Mouse (Mus musculus) stomach, postnatal 0 days (tissue): Measurements from ENCODE around the gene Gne. TPM values are rescaled to one million over a fixed set of nuclear protein-coding genes. Genes with fewer than 3 reads are reported as not detected.

ENCODE experiments used
- ATAC-seq: fragments of 200-750 bp; cut with Nextera tagmentation; 2 replicates; pipeline ENCODE4 v1.8.0; 2017; ENCODE audit not compliant: low FRiP score, low TSS enrichment
- DNase-seq: peaks from one replicate; pipeline ENCODE4 v3.0.0-alpha.2; 2016; ENCODE audit warnings: low spot score
- H3K27ac ChIP-seq: fragments of 300-500 bp; sonication (generic); replicated peaks from 2 replicates; pipeline ENCODE4 v1.5.1; 2014; ENCODE audit warnings: mild to moderate bottlenecking, control low read depth
- H3K27me3 ChIP-seq: fragments of 300-500 bp; sonication (generic); 2 replicates; pipeline ENCODE4 v1.6.1; 2014; ENCODE audit warnings: low read length; ENCODE audit not compliant: control insufficient read depth, insufficient read depth
- H3K36me3 ChIP-seq: fragments of 300-500 bp; sonication (generic); 2 replicates; pipeline ENCODE4 v1.6.1; 2014; ENCODE audit warnings: low read length, mixed read lengths; ENCODE audit not compliant: control insufficient read depth, insufficient read depth
- H3K4me1 ChIP-seq: fragments of 300-500 bp; sonication (generic); replicated peaks from 2 replicates; pipeline ENCODE4 v1.6.1; 2014; ENCODE audit warnings: antibody characterized with exemption; ENCODE audit not compliant: control insufficient read depth, insufficient read depth
- H3K4me2 ChIP-seq: fragments of 300-500 bp; sonication (generic); replicated peaks from 2 replicates; pipeline ENCODE4 v1.6.1; 2014; ENCODE audit warnings: low read depth, mild to moderate bottlenecking, control low read depth, moderate library complexity
- H3K4me3 ChIP-seq: fragments of 300-500 bp; sonication (generic); 2 replicates; pipeline ENCODE4 v1.5.1; 2014; ENCODE audit warnings: low read depth, low read length, control low read depth
- H3K9ac ChIP-seq: fragments of 300-500 bp; sonication (generic); 2 replicates; pipeline ENCODE4 v1.6.1; 2014; ENCODE audit warnings: mild to moderate bottlenecking, low read length, control low read depth, mixed read lengths
- H3K9me3 ChIP-seq: fragments of 300-500 bp; sonication (generic); 2 replicates; pipeline ENCODE4 v1.6.1; 2016; ENCODE audit warnings: low read length; ENCODE audit not compliant: control insufficient read depth
- CTCF ChIP-seq: IDR thresholded peaks from 2 replicates; pipeline ENCODE4 v1.5.1; 2016; ENCODE audit warnings: antibody characterized with exemption, low read depth, mild to moderate bottlenecking, moderate library complexity
- EP300 ChIP-seq: optimal IDR thresholded peaks from 2 replicates; pipeline ENCODE3; 2016; ENCODE audit warnings: antibody characterized with exemption
- WGBS: fragments of 180-500 bp; shearing (Covaris S2); extraction: QIAGEN DNeasy Blood & Tissue Kit; methylation state at CpG from one replicate; pipeline ENCODE4 v1.1.7; 2014; 5-methylcytosine and 5-hydroxymethylcytosine counted together
- polyA plus RNA-seq: library from polyadenylated mRNA; unstranded; fragments of >200 nt; fragmentation: Nextera tagmentation; extraction: Ambion mirVana; gene quantifications from 2 replicates; pipeline ENCODE4 v1.2.1, GENCODE M21; 2015

Gne gene
- polyA plus RNA-seq, 1 experiment from 2014 or later: 21.1 TPM

DNA sequence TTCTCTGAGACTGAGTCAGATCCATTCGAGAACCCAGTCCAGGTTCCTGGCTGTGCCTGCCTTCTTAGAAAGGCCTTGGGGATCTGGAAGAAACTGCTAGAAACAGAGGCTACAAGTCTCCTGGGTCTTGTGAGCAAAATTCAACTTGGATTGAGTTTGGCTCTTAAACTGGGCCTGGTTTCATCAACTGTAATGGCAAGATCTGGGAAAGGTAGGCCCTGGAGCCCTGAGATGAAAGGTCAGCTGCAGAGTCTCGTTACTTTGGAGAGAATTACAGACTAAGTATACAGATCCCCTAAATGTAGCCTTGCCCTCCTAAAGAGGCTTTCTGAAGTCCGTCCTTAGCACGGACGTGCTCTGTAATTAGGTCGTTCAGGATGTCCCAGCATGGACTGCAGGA, 58.4 kb downstream of the Gne start:
- ATAC-seq (no peak), DNase-seq (no peak)
- no peaks in the 10 kb centered on the region; the same call in 1 of the 2 replicates for H3K4me1 ChIP-seq
- H3K27ac ChIP-seq: no peak overlapping the region
- no peaks in the 10 kb centered on the region for H3K27me3 ChIP-seq
- no peak overlapping the region for H3K4me3 ChIP-seq
- TF ChIP-seq EP300: no peak
- TF ChIP-seq CTCF: no peak
- 88% methylated on average over 6 of the region's 6 CpGs for WGBS
- H3K4me2 ChIP-seq: no peak overlapping the region
- peaks cover 23% of the 10 kb centered on the region for H3K36me3 ChIP-seq
- no peak overlapping the region for H3K9ac ChIP-seq
- no peaks in the 10 kb centered on the region for H3K9me3 ChIP-seq

- WGBS: 98% methylated on average over 6 of the region's 6 CpGs
- no peak for DNase-seq
Observed at GRCm38 (mm10) chr4:44024241-44024640, 59.7 kb downstream of the Gne start.

DNA sequence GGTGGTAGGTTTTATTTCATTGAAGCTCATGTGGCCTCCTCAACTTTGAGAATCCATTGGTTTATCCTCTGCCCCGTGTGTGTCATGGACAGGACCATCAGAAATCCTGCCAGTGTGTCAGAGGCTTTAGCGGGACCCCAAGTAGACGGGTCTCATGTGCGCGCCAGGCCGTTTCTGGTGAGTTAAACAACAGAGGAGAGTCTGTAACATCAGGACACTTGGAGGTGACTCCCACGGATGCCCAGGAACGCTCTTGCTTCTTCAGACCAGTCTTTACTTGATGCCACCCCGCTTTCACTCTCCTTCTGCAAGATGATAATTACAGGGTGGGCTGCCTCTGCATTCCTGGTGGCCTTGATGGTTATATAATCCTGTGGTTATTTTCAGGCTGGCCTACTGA, 60.3 kb downstream of the Gne start:
- no peak overlapping the region for H3K27ac ChIP-seq
- no peaks in the 10 kb centered on the region; the same call in 1 of the 2 replicates for H3K4me1 ChIP-seq
- H3K4me2 ChIP-seq: no peak overlapping the region
- H3K27me3 ChIP-seq: no peaks in the 10 kb centered on the region
- no peaks in the 10 kb centered on the region for H3K9me3 ChIP-seq
- DNase-seq (no peak), ATAC-seq (no peak)
- H3K36me3 ChIP-seq: peaks cover 23% of the 10 kb centered on the region
- no peak overlapping the region for H3K4me3 ChIP-seq
- 97% methylated on average over 9 of the region's 9 CpGs for WGBS
- H3K9ac ChIP-seq: no peak overlapping the region
- TF ChIP-seq CTCF (no peak), EP300 (no peak)

More at GRCm38 (mm10) chr4:44024241-44024640, 59.7 kb downstream of the Gne start:
- Histone ChIP-seq H3K27ac (no peak overlapping the region), H3K4me2 (no peak overlapping the region), H3K36me3 (peaks cover 23% of the 10 kb centered on the region), H3K4me3 (no peak overlapping the region), H3K9me3 (no peaks in the 10 kb centered on the region), H3K4me1 (no peaks in the 10 kb centered on the region; the same call in 1 of the 2 replicates), H3K27me3 (no peaks in the 10 kb centered on the region), H3K9ac (no peak overlapping the region)
- TF ChIP-seq CTCF: no peak
- ATAC-seq: no peak

DNA sequence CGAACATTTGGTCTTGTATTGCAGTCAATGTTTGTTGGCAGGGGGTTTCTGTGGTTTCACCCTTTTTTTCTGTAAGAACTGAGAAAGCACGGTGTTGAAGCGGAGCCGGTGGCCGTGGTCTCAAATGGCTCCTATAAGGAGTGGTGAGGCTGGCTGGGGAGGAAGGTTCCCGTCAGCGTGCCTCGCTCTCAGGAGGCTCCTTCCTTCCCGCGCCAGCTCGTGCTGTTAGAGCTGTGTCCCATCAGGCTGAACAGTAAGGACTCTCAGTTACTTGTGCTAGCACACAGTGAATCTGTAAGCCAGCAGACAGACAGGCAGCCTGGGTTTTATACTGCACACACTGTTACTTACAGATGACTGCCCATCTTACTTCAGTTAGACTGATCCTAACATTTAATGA, 61.2 kb downstream of the Gne start:
- H3K9me3 ChIP-seq: no peaks in the 10 kb centered on the region
- H3K4me3 ChIP-seq: no peak overlapping the region
- H3K36me3 ChIP-seq: peaks cover 23% of the 10 kb centered on the region
- WGBS: 92% methylated on average over 11 of the region's 11 CpGs
- TF ChIP-seq CTCF: no peak
- no peak for TF ChIP-seq EP300
- no peak overlapping the region for H3K4me2 ChIP-seq
- ATAC-seq (no peak), DNase-seq (no peak)
- H3K4me1 ChIP-seq: no peaks in the 10 kb centered on the region
- no peak overlapping the region for H3K27ac ChIP-seq
- no peak overlapping the region for H3K9ac ChIP-seq
- no peaks in the 10 kb centered on the region for H3K27me3 ChIP-seq

DNA sequence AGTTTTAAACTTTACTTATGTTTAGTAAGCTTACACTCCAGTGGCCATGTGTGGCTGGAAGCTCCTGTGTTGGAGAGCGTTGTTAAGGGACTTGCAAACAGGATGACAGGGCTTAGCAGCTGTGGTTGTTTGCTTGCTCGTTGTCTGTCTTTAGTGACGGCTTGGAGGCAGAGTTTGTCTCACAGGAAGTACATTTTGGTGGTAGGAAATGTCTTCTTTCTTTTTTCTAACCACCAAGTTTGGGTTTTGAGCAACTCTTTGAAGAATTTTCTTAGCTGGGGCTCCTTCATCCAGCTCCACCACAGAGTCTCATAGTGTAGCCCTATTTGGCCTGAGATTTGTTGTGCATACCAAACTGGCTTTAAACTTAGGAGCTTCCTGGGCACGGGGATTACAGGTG, 61.7 kb downstream of the Gne start:
- TF ChIP-seq EP300 (no peak), CTCF (no peak)
- Histone ChIP-seq H3K9ac (no peak overlapping the region), H3K4me3 (no peak overlapping the region), H3K4me1 (no peaks in the 10 kb centered on the region), H3K27ac (no peak overlapping the region), H3K9me3 (no peaks in the 10 kb centered on the region), H3K27me3 (no peaks in the 10 kb centered on the region), H3K36me3 (peaks cover 23% of the 10 kb centered on the region), H3K4me2 (no peak overlapping the region)
- DNase-seq: no peak
- no peak for ATAC-seq
- WGBS: 75% methylated on average over 4 of the region's 4 CpGs

GRCm38 (mm10) chr4:44016791-44017190, 67.2 kb downstream of the Gne start:
- Histone ChIP-seq H3K36me3 (peaks cover 3% of the 10 kb centered on the region), H3K27me3 (no peaks in the 10 kb centered on the region), H3K9me3 (no peaks in the 10 kb centered on the region), H3K9ac (no peak overlapping the region), H3K27ac (no peak overlapping the region), H3K4me2 (no peak overlapping the region), H3K4me1 (peaks cover 7% of the 10 kb centered on the region), H3K4me3 (no peak overlapping the region)
- WGBS: 79% methylated on average over 12 of the region's 12 CpGs
- TF ChIP-seq EP300 (no peak), CTCF (no peak)
- no peak for DNase-seq
- no peak for ATAC-seq
